Mouse (Mus musculus) liver (tissue): ENCODE measurements around the gene Gm21970.

Experiments
- DNase-seq: peaks from one replicate; pipeline ENCODE4 v3.0.0-alpha.2; 2020; ENCODE audit warnings: mixed read lengths

Gene Gm21970

DNA sequence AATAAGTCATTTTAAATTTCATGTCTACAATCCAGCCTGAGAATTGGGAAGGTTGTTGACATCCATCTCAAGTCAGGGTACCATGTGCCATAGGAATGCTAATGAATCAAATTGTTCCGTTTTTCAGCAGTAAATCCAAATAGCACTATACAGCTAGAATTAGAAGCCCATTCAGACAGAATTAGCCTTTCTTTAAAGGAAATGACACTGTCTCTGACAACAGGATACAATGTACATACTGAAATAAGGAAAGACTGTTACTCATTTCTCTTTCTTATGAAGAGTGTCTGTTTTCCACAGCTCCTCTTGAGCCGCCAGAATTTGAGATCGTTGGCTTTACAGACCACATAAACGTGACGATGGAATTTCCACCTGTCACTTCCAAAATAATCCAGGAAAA is at the start of gene Gm21970:
Gm21970 (plus strand) TSS at position 301 of the 400 bp plus-strand sequence.
- no peak for DNase-seq

- DNase-seq = no peak
These were observed 45.0 kb upstream of the Gm21970 start for GRCm38 (mm10) chr16:91346491-91346890.

DNA sequence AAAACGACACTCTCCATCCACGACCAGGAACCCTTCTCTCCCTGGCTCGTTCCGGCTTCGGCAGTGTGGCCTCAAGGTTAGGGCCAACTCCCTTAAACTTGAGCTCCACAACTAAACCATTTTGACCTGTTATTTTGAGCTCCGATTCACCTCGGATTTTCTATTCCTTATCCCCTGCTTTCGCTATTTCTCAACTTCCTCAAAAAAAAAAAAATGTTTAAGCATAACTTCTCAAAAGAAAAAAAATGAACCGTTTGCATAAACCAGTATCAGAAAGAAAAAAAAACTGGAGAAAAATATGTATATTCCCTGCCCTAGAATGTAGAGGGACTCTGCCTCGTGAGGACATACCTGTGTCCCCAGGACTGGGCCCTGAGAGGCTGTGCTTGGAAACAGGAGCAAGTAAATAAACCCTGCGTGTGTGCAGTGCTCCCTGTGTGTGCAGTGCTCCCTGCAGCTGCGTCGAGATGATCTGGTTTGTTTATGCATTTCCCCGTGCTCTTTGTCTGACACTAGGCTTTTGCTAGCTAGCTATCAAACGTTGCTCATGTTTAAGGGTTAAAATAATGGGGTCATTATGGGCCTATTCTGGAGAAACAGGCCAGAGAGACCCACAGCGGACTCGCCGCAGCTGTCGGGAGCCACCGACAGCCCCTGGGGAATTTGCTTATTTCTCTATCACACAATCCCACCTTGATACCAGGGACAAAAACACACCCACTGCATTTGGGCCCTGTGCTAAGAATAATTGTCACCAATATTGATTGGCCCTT is 43.8 kb upstream of the Gm21970 start:
- no peak for DNase-seq

- no peak for DNase-seq
These were observed 43.3 kb upstream of the Gm21970 start for GRCm38 (mm10) chr16:91348264-91348565.

GRCm38 (mm10) chr16:91348588-91349330 is 42.8 kb upstream of the Gm21970 start:
- DNase-seq = no peak

- DNase-seq = peak; percentile 87
These were observed 39.4 kb upstream of the Gm21970 start for GRCm38 (mm10) chr16:91352084-91352562.

DNA sequence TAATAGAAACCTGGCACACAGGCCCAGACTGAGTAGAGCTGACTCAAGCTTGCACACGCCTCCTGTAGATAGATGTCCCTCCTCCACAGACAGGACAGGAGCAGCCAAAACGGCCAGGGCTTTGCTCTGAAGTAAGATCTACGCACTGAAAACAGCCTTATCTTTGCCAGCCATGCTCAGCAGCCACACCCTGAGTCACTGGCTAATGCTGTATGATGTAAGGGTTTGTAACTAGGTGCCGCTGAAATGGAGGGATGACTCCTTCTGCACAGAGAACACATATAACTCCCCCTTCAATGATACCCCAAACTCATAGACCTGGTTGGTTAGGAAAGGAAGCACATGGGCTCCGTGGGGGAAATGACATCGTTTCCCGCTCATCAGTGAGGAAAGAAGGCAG is 38.8 kb upstream of the Gm21970 start:
- peak; percentile 90 for DNase-seq

- peak; percentile 68 for DNase-seq
These were observed 38.3 kb upstream of the Gm21970 start for GRCm38 (mm10) chr16:91353177-91353576.

GRCm38 (mm10) chr16:91353638-91354037 is 37.9 kb upstream of the Gm21970 start:
- DNase-seq = no peak

DNA sequence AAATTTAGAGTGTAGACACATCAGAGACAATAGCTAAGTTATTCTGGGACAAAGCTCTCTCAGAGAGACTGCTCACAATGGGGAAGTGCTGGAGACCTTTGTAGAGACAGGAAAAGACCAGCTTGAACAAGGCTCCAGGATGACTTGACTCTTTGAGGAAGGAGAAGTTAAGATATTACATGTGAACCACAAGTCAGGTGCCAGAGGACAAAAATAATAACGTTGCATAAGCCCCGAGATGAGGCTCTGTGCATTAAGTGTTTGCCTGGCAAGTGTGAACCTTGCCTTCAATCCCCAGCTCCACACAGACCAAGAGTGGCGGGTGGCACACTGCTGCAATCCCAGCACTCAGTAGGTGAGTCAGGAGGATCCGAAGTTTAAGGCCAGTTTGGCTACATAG is 36.9 kb upstream of the Gm21970 start:
- no peak for DNase-seq

DNA sequence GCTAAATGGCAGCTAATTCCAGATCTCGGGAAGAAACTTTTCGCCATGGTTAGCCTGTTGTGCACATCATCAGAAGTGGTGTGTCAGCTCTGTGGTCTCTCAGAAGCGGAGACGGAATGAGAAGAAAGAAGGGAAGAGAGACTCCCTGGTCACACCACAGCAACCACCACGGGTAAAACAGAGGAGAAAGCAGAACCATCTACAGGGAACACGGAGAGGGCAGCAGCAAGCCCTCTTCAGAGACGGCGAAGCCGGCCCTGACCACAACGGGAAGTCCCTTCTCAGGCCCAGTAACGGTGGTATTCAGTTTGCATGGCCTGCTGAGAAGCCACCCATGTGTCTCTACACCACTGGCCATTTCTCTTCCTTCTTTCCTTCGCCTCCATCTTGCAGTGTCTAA is 36.4 kb upstream of the Gm21970 start:
- DNase-seq = peak; percentile 52

- DNase-seq = no peak
These were observed 34.6 kb upstream of the Gm21970 start for GRCm38 (mm10) chr16:91356760-91357525.

- no peak for DNase-seq
These were observed 34.0 kb upstream of the Gm21970 start for GRCm38 (mm10) chr16:91357526-91357900.

DNA sequence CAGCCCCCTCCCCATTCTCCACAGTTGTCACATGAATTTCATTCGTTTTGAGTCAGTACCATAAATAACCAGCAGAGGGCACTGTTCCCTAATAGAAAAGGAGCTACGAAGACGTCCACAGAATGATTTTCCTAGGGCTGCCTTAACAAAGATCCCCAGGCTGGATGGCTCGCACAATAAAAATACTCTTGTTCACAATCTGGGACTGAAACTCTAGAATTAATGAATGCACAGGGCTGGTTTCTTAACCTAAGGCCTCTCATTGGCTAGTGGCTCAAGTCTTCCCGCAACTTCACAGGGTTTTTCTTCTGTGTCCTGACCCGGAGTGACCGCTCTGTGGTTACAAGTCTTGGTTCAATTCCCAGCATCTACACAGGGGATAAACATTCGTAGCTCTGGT is 33.0 kb upstream of the Gm21970 start:
- no peak for DNase-seq

GRCm38 (mm10) chr16:91359531-91359930 is 32.0 kb upstream of the Gm21970 start:
- no peak for DNase-seq

DNA sequence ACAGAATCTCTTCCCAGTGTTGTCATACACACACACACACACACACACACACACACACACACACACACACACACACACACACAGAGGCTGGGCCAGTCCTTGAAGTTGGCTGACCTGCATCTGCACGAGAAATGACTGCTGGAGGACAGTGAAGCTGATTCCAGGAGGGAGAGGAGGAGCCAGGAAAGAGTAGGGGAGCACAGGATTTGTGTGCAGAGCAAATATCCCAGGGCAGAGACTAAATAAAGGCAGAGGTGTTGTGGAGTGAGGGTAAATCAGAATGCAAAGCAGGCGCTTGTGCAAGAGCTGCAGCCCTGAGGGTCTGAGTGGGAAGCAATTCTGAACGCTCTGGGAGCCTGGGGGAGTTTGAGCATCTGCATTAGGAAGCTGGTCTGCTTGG is 31.4 kb upstream of the Gm21970 start:
- no peak for DNase-seq

DNA sequence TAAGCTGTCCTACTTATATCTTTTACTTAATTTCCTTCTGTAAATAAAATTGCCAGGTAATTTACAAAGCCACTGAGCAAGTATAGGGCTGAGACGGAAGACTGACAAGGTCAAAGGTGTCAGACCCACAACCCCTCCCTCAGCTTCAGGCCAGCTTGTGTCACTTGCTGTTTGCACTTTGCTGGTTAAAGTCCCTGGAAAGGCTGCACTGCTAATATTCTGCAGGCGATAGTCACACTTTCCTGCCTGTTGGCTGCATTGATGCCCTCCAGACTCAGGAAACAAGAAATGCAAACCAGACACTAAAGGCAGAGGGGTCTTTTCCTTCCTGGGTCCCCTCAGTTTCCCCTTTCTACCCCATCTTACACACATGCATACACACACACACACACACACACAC is 29.5 kb upstream of the Gm21970 start:
- DNase-seq = no peak

GRCm38 (mm10) chr16:91362616-91363272 is 28.8 kb upstream of the Gm21970 start:
- DNase-seq = no peak

DNA sequence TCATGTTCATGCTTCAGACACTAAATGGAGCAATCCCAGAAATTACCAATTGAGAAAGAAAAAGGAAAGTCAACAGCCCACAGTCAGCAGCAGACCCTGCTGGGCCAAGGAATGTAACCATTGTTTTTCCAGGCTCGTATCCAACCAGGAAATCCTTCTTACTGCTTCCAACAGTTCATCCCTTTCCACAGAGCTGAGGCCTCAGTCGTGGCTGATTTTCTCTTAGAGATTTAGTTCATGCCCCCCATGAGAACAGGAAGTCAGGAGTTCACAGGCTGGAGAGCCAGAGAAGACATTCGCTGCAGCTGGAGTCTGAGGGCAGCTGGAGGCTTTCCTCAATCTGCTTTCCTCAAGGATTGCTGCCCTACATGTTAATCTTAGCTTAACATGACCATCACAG is 28.0 kb upstream of the Gm21970 start:
- no peak for DNase-seq

DNA sequence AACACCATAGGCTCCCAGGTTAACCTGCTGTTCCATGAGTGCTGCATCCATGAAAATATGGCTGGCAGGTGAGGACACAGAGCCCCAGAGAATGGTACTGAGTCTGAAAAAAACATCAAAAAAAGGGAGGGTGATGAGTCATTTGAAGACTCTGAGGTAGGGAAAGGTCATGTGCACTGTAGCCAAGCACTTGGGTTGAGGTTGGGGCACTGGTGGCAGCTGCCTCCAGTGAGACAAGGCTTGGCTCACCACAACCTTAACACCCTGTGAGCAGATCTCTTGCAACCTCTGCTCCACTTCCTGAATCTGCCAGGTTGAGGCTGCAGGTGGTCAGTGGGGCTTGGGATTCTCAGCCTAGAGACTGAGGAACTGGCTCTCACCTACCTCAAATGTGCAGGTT is 25.0 kb upstream of the Gm21970 start:
- DNase-seq = no peak

DNA sequence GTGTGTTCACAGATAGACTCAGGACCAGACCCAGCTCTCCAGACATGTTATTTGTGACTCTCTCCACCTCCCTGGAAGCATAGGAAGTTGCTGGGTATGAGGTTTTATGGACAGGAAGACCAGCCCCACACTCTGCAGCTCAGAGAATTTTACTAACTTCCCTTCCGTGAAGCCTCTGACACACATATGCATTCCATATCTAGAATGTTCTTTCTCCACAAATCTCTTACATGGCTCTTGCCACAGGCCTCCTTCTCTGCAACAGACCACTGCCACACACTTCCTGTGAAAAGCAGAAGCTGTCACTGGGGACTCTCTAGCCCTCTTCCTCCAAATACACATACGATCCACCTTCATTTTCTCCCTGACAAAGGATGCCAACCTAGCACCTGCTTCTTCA is 24.5 kb upstream of the Gm21970 start:
- no peak for DNase-seq

DNA sequence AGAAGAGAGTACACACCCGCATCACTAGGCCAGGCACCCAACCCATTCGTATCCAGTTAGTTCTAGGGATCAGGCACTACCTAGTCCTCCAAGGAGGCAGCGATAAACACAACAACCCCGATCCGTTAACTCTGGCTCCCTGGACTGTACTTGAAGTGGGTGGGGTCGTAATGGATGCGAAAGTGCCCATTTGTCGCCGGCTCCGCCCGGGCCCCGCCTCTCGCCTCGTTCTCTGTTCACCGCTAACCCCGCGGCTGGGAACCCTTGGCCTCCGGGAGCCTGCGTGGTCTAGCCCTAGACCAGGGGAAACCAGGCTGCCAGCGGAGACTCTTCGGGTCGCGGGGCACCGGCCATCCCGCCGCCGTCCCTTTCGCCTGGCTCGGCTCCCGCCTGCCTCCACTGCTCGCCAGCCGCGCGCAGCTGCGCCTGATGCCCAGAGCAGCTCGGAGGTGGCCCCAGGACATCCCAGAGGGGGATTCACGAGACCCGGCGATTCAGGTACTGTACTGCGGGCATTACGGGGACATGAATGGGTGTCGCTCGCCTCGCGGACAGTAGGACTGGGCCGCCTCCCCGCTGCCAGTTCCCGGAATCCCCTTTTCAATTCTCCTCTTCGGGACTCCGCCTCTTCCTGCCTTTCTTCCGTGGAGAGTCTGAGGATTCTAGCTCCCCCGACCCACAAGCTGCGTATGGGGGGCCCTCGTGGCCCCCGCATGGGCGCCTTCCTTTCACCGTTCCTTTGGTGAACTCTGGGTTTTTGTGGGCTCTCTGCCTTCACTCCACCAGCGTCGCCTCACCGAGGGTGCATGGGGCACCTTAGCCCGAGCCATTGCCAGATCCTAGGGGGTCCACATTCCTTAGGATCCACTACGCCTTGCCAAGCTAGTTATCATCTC is 18.7 kb upstream of the Gm21970 start, which contains the start of gene Ifnar2:
Ifnar2 (plus strand) TSS at position 207 of the 896 bp plus-strand sequence.
- DNase-seq = peak; percentile 94
